Mouse (Mus musculus): ENCODE results near the gene Smarcd3.

DNA sequence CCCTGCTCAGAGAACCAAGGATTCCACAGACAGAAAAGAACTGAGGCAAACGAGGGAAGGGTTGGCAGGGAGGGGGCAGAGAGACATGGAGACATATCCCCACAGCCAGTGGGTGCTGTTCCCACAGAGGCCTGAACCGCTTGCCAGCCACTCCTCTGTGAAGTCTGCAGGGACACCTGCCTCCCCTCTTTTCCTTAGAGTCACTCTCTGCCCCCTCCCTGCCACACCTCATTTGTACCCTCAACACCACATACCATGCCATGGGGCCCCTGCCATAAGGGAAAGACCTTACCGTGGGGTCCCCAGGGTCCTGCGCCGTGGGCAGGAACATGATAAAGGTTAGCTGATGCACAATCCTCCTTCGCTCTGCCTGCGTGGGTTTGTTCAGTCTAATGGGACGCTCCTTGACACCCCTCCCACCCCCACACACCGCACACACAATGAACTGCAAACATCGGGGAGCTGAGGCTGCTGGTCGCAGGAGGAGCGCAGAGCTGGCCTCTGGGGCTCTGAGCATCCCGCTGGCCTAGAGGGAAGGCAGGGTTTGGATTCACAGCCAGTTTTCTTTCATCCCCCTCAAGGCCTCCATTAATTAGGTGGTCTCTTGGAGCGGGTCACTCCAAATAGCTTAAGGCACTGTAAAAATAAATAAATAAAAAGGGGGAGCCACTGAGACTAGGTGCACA lies 18.1 kb downstream of the Smarcd3 start:
- no peak for TF ChIP-seq CTCF (IDR thresholded peaks at IDR 0.05; ENCODE audit: low read depth)
- no peak for TF ChIP-seq EP300 (IDR thresholded peaks at IDR 0.05; ENCODE audit: low read depth)
